Mouse (Mus musculus) liver, embryonic 12.5 days (tissue): ENCODE results near the gene Aimp2. TPM values are rescaled to one million over a fixed set of nuclear protein-coding genes. Genes with fewer than 3 reads are reported as not detected.

Experiments
- ATAC-seq: fragments of 200-750 bp; cut with Nextera tagmentation; 2 replicates; pipeline ENCODE4 v1.8.0; 2017; ENCODE audit warnings: moderate number of reproducible peaks, mild to moderate bottlenecking, moderate library complexity
- H3K27ac ChIP-seq: fragments of 300-500 bp; sonication (generic); 2 replicates; pipeline ENCODE4 v1.5.1; 2016; ENCODE audit warnings: mild to moderate bottlenecking
- H3K27me3 ChIP-seq: fragments of 300-500 bp; sonication (generic); replicated peaks from 2 replicates; pipeline ENCODE4 v1.6.1; 2016; ENCODE audit warnings: mild to moderate bottlenecking, moderate library complexity
- H3K36me3 ChIP-seq: fragments of 300-500 bp; sonication (generic); 2 replicates; pipeline ENCODE4 v1.6.1; 2016; ENCODE audit warnings: mild to moderate bottlenecking, moderate library complexity
- H3K4me1 ChIP-seq: fragments of 300-500 bp; sonication (generic); 2 replicates; pipeline ENCODE4 v1.6.1; 2016
- H3K4me2 ChIP-seq: fragments of 300-500 bp; sonication (generic); 2 replicates; pipeline ENCODE4 v1.6.1; 2016; ENCODE audit warnings: mild to moderate bottlenecking, moderate library complexity
- H3K4me3 ChIP-seq: fragments of 300-500 bp; sonication (generic); 2 replicates; pipeline ENCODE4 v1.5.1; 2016; ENCODE audit warnings: mild to moderate bottlenecking, moderate library complexity
- H3K9ac ChIP-seq: fragments of 300-500 bp; sonication (generic); 2 replicates; pipeline ENCODE4 v1.6.1; 2016; ENCODE audit warnings: mild to moderate bottlenecking, moderate library complexity
- H3K9me3 ChIP-seq: fragments of 300-500 bp; sonication (generic); replicated peaks from 2 replicates; pipeline ENCODE4 v1.6.1; 2016; ENCODE audit warnings: mild to moderate bottlenecking, moderate library complexity
- WGBS: fragments of 180-500 bp; shearing (Covaris S2); methylation state at CpG from one replicate; pipeline ENCODE4 v1.1.7; 2016; ENCODE audit not compliant: insufficient replicate concordance; 5-methylcytosine and 5-hydroxymethylcytosine counted together
- polyA plus RNA-seq: library from polyadenylated mRNA; unstranded; fragments of >200 nt; fragmentation: Nextera tagmentation; extraction: Ambion mirVana; gene quantifications from 2 replicates; pipeline ENCODE4 v1.2.1, GENCODE M21; 2016

Aimp2 gene
- polyA plus RNA-seq, 1 experiment from 2014 or later = 82.8 TPM

- Histone ChIP-seq H3K36me3 (peaks cover 100% of the 10 kb centered on the region), H3K4me2 (no peak overlapping the region), H3K4me3 (no peak overlapping the region), H3K4me1 (peaks cover 31% of the 10 kb centered on the region), H3K9me3 (no peaks in the 10 kb centered on the region), H3K27ac (no peak overlapping the region), H3K9ac (no peak overlapping the region), H3K27me3 (no peaks in the 10 kb centered on the region)
- 24% methylated on average over 5 of the region's 5 CpGs for WGBS
- ATAC-seq = peak; percentile 68
These were observed 16.3 kb downstream of the Aimp2 start for GRCm38 (mm10) chr5:143893396-143893795.

- H3K9ac ChIP-seq = no peak overlapping the region
- H3K9me3 ChIP-seq = no peaks in the 10 kb centered on the region
- ATAC-seq = peak; percentile 54
- H3K27me3 ChIP-seq = no peaks in the 10 kb centered on the region
- peak overlapping the region; percentile 6; the same call in 1 of the 2 replicates for H3K4me2 ChIP-seq
- H3K4me3 ChIP-seq = no peak overlapping the region
- WGBS = 57% methylated on average over 9 of the region's 9 CpGs
- H3K36me3 ChIP-seq = peaks cover 100% of the 10 kb centered on the region
- H3K4me1 ChIP-seq = peaks cover 31% of the 10 kb centered on the region
- peak overlapping the region; percentile 46; the same call in 1 of the 2 replicates for H3K27ac ChIP-seq
These were observed 17.3 kb downstream of the Aimp2 start for GRCm38 (mm10) chr5:143892255-143892886.

GRCm38 (mm10) chr5:143890741-143891140, 18.9 kb downstream of the Aimp2 start:
- Histone ChIP-seq H3K36me3 (peaks cover 100% of the 10 kb centered on the region), H3K27me3 (no peaks in the 10 kb centered on the region), H3K9ac (no peak overlapping the region), H3K4me2 (no peak overlapping the region), H3K4me3 (no peak overlapping the region), H3K9me3 (0 out of 2 replicates have a peak, but pooled peaks cover under 1% of the 10 kb centered on the region), H3K27ac (no peak overlapping the region), H3K4me1 (peaks cover 31% of the 10 kb centered on the region)
- 75% methylated on average over 6 of the region's 6 CpGs for WGBS
- no peak for ATAC-seq

GRCm38 (mm10) chr5:143885274-143885673, 24.4 kb downstream of the Aimp2 start:
- Histone ChIP-seq H3K9ac (no peak overlapping the region), H3K27ac (no peak overlapping the region), H3K4me2 (no peak overlapping the region), H3K9me3 (peaks cover 3% of the 10 kb centered on the region; the same call in 1 of the 2 replicates), H3K36me3 (peaks cover 100% of the 10 kb centered on the region), H3K4me3 (no peak overlapping the region), H3K4me1 (no peaks in the 10 kb centered on the region), H3K27me3 (no peaks in the 10 kb centered on the region)
- ATAC-seq = no peak
- 96% methylated on average over 3 of the region's 3 CpGs for WGBS

GRCm38 (mm10) chr5:143874571-143874970, 35.1 kb downstream of the Aimp2 start:
- WGBS = 79% methylated on average over 4 of the region's 4 CpGs
- H3K4me3 ChIP-seq = no peak overlapping the region
- no peak overlapping the region for H3K27ac ChIP-seq
- peak; percentile 66 for ATAC-seq
- H3K4me1 ChIP-seq = peaks cover 18% of the 10 kb centered on the region
- no peak overlapping the region for H3K9ac ChIP-seq
- H3K9me3 ChIP-seq = no peaks in the 10 kb centered on the region
- H3K4me2 ChIP-seq = no peak overlapping the region
- no peaks in the 10 kb centered on the region for H3K27me3 ChIP-seq
- peaks cover 82% of the 10 kb centered on the region for H3K36me3 ChIP-seq

GRCm38 (mm10) chr5:143871547-143872169, 38.0 kb downstream of the Aimp2 start:
- H3K4me2 ChIP-seq = no peak overlapping the region
- 88% methylated on average over 11 of the region's 11 CpGs for WGBS
- H3K4me1 ChIP-seq = peaks cover 18% of the 10 kb centered on the region
- no peak for ATAC-seq
- no peak overlapping the region for H3K27ac ChIP-seq
- no peaks in the 10 kb centered on the region for H3K9me3 ChIP-seq
- no peak overlapping the region for H3K9ac ChIP-seq
- peaks cover 53% of the 10 kb centered on the region for H3K36me3 ChIP-seq
- H3K4me3 ChIP-seq = no peak overlapping the region
- H3K27me3 ChIP-seq = no peaks in the 10 kb centered on the region

Other genes starting within 250 kb of the Aimp2 start
- 8.0 and 8.4 TPM in 2 replicates for gene Usp42, start 177.6 kb downstream of the Aimp2 start, polyA plus RNA-seq
- 109 and 110 TPM in 2 replicates for gene Eif2ak1, start 92.1 kb downstream of the Aimp2 start, polyA plus RNA-seq
- gene Ankrd61, start 12.2 kb downstream of the Aimp2 start, polyA plus RNA-seq = 0.41 and 0.54 TPM in 2 replicates
- 23.8 and 24.8 TPM in 2 replicates for gene Pms2, start 117 bp upstream of the Aimp2 start, polyA plus RNA-seq
- gene Gm42421, start 18.3 kb upstream of the Aimp2 start, polyA plus RNA-seq = 0.18 TPM in 1 of 2 replicates, not detected in the other
- 0.28 and 0.37 TPM in 2 replicates for gene Rsph10b, start 23.2 kb upstream of the Aimp2 start, polyA plus RNA-seq
- gene Ccz1, start 105.0 kb upstream of the Aimp2 start, polyA plus RNA-seq = 58.9 and 62.1 TPM in 2 replicates
- not detected in 2 replicates for gene Ocm, start 116.8 kb upstream of the Aimp2 start, polyA plus RNA-seq
- gene Lmtk2, start 190.6 kb upstream of the Aimp2 start, polyA plus RNA-seq = 4.1 and 4.3 TPM in 2 replicates